Mouse (Mus musculus) erythroblast, embryonic 14.5 days (primary cell): Measurements from ENCODE around the gene Neb. TPM values are rescaled to one million over a fixed set of nuclear protein-coding genes. Genes with fewer than 3 reads are reported as not detected.

ENCODE experiments used
- H3K27me3 ChIP-seq: 2 replicates; pipeline ENCODE4 v1.6.1; 2012; ENCODE audit warnings: inconsistent platforms; ENCODE audit not compliant: control insufficient read depth
- H3K36me3 ChIP-seq: 2 replicates; pipeline ENCODE4 v1.6.1; 2012; ENCODE audit warnings: mild to moderate bottlenecking, inconsistent platforms; ENCODE audit not compliant: control insufficient read depth
- H3K4me1 ChIP-seq: 2 replicates; pipeline ENCODE4 v1.6.1; 2012; ENCODE audit warnings: inconsistent platforms; ENCODE audit not compliant: control insufficient read depth
- H3K4me3 ChIP-seq: replicated peaks from 2 replicates; pipeline ENCODE3; 2012; ENCODE audit warnings: moderate library complexity, mild to moderate bottlenecking, inconsistent platforms
- H3K9me3 ChIP-seq: 2 replicates; pipeline ENCODE4 v1.6.1; 2012; ENCODE audit warnings: low read length, inconsistent platforms, mixed read lengths; ENCODE audit not compliant: control insufficient read depth
- GATA1 ChIP-seq: IDR thresholded peaks from 2 replicates; pipeline ENCODE4 v1.6.1; 2012; ENCODE audit warnings: low read length, inconsistent platforms, mixed read lengths
- TAL1 ChIP-seq: IDR thresholded peaks from 3 replicates; pipeline ENCODE4 v1.6.1; 2012; ENCODE audit warnings: low read length, inconsistent platforms, mixed read lengths
- polyA plus RNA-seq: library from polyadenylated mRNA; stranded (reverse); fragments of >175 nt; gene quantifications from 2 replicates; pipeline ENCODE4 v1.2.3, GENCODE M21; 2012

Neb gene
- polyA plus RNA-seq, 1 experiment = not detected

DNA sequence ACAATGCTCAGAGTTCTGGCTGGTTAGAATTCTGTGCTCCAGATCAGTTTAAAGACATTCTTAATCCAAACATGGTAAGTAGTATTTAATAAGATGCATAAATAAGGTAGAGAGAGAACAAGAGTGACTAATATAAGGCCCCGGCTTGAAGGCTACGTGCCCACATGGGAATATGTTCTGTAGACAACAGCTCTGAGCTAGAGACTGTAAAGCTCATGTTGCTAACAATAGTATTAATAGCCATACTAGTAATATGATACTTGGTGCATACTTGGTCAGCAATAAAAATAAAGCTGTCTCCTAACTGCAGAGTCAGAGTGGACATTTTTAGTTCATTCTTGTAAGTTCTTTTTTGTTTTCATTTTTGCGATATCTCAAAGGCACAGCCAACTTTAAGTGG, 56.4 kb downstream of the Neb start:
- no peaks in the 10 kb centered on the region for H3K9me3 ChIP-seq
- no peaks in the 10 kb centered on the region for H3K27me3 ChIP-seq
- TF ChIP-seq GATA1 (no peak), TAL1 (no peak)
- no peaks in the 10 kb centered on the region for H3K4me1 ChIP-seq
- H3K36me3 ChIP-seq = no peaks in the 10 kb centered on the region
- no peak overlapping the region for H3K4me3 ChIP-seq

DNA sequence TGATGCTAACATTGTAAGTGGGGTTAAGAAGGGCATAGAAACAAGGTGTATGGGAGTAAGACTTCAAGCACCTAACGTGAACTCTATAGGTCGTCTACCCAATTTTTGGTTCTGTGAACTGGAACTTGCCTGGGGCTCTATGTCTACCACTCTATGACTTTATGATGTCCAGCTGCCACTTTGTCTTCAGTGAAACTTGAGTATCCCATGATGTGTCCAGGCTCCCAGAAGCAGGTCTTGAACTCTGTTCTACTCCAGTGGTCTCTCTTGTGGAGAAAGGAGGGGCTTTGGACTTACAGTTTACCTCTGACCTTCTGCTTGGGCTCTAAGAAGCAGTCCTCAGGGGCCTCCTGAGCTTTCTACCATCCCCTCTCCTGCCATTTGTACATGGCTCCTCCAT, 58.1 kb downstream of the Neb start:
- Histone ChIP-seq H3K4me1 (no peaks in the 10 kb centered on the region), H3K36me3 (no peaks in the 10 kb centered on the region), H3K9me3 (no peaks in the 10 kb centered on the region), H3K4me3 (no peak overlapping the region), H3K27me3 (no peaks in the 10 kb centered on the region)
- no peak for TF ChIP-seq TAL1
- TF ChIP-seq GATA1 = no peak

GRCm38 (mm10) chr2:52319020-52319567, 59.2 kb downstream of the Neb start:
- Histone ChIP-seq H3K36me3 (no peaks in the 10 kb centered on the region), H3K4me1 (no peaks in the 10 kb centered on the region), H3K4me3 (no peak overlapping the region), H3K9me3 (no peaks in the 10 kb centered on the region), H3K27me3 (no peaks in the 10 kb centered on the region)
- TF ChIP-seq TAL1 (no peak), GATA1 (no peak)

GRCm38 (mm10) chr2:52317471-52317870, 60.8 kb downstream of the Neb start:
- TF ChIP-seq GATA1 (no peak), TAL1 (no peak)
- H3K4me1 ChIP-seq = no peaks in the 10 kb centered on the region
- H3K4me3 ChIP-seq = no peak overlapping the region
- no peaks in the 10 kb centered on the region for H3K27me3 ChIP-seq
- H3K9me3 ChIP-seq = no peaks in the 10 kb centered on the region
- no peaks in the 10 kb centered on the region for H3K36me3 ChIP-seq

DNA sequence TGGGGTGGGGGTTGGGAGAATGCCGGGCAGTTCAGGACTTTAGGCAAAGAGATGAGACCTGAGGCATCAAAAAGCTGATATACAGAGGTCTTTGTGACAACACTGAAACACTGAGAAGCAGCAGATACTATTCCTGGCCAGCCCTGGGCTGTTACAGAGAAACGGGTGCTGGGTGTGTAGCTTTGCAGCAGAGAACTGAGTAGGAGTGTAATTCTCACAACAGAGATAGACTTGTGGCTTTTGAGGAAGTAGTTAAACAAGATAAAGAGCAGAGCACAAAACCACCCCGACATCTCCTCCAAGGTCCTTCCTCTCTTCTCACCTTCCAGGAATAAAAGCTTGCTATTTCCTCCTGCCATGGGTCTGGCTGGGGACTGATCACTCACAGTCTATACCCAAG, 62.5 kb downstream of the Neb start:
- no peaks in the 10 kb centered on the region for H3K36me3 ChIP-seq
- no peaks in the 10 kb centered on the region for H3K4me1 ChIP-seq
- H3K27me3 ChIP-seq = no peaks in the 10 kb centered on the region
- TF ChIP-seq TAL1 = no peak
- TF ChIP-seq GATA1 = no peak
- H3K9me3 ChIP-seq = no peaks in the 10 kb centered on the region
- H3K4me3 ChIP-seq = no peak overlapping the region

DNA sequence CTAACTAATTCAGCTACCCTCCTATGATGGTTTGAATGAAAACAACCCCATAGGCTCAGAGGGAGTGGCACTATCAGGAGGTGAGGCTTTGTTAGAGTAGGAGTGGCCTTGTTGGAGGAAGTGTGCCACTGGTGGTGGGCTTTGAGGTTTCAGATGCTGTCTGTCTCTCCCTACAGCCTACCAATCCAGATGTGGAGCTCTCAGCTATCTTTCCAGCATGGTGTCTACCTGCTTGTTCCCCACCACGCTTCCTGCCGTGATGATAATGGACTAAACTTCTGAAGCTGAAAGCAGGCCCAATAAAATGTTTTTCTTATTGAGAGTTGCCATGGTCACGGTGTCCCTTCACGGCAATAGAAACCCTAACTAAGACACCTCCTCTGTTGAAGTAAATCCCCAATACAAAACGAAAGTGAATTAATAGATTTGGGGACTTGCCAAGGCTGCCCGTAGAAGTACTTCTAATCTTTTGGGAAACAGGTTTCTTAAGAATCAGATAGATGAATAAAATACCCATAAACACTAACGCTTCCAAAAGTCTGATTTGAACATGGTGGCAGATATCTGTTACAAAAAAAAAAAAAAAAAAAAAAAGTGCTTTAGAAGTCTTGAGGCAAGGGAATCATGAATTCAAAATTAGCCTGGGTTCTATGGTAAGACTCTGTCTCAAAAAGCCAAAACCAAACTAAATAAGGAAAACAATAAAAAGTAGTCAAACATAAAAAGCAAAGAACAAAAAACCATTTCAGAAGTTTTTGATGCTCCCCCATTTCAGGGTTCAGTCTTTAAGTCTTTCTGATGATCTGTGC, 63.1 kb downstream of the Neb start:
- TF ChIP-seq GATA1 = no peak
- no peak for TF ChIP-seq TAL1
- H3K27me3 ChIP-seq = no peaks in the 10 kb centered on the region
- no peaks in the 10 kb centered on the region for H3K9me3 ChIP-seq
- H3K36me3 ChIP-seq = no peaks in the 10 kb centered on the region
- H3K4me1 ChIP-seq = no peaks in the 10 kb centered on the region
- H3K4me3 ChIP-seq = no peak overlapping the region

- H3K9me3 ChIP-seq = no peaks in the 10 kb centered on the region
- no peaks in the 10 kb centered on the region for H3K36me3 ChIP-seq
- no peak overlapping the region for H3K4me3 ChIP-seq
- TF ChIP-seq TAL1 (no peak), GATA1 (no peak)
- no peaks in the 10 kb centered on the region for H3K27me3 ChIP-seq
- H3K4me1 ChIP-seq = no peaks in the 10 kb centered on the region
Observed at GRCm38 (mm10) chr2:52310757-52311156, 67.5 kb downstream of the Neb start.

GRCm38 (mm10) chr2:52306635-52307034, 71.6 kb downstream of the Neb start:
- no peaks in the 10 kb centered on the region for H3K4me1 ChIP-seq
- no peaks in the 10 kb centered on the region for H3K9me3 ChIP-seq
- no peaks in the 10 kb centered on the region for H3K27me3 ChIP-seq
- no peaks in the 10 kb centered on the region for H3K36me3 ChIP-seq
- no peak overlapping the region for H3K4me3 ChIP-seq
- no peak for TF ChIP-seq TAL1
- no peak for TF ChIP-seq GATA1

DNA sequence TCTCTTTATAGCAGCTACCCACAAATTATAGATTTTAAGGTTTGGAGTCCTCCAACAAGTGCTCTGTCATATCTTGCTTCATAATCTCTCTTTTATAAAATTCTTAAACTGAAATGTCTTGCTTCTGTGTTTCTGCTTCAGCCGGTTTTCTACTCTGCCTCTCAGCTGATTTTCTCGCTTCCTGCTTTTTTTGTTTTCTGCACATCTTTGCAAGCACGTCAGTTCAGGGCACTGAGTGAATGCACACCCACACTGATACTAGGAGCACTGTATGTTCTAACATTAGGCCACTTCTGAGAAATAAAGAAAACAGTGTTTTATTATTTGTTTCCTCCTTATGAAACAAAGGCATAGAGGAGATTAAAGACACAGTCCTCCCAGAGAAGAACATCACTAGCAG, 73.7 kb downstream of the Neb start:
- Histone ChIP-seq H3K4me3 (no peak overlapping the region), H3K36me3 (no peaks in the 10 kb centered on the region), H3K27me3 (no peaks in the 10 kb centered on the region), H3K4me1 (no peaks in the 10 kb centered on the region), H3K9me3 (no peaks in the 10 kb centered on the region)
- TF ChIP-seq GATA1 (no peak), TAL1 (no peak)
